Comparison of ENCODE assay signal across 10 mouse cellular contexts in the genomic region with DNA sequence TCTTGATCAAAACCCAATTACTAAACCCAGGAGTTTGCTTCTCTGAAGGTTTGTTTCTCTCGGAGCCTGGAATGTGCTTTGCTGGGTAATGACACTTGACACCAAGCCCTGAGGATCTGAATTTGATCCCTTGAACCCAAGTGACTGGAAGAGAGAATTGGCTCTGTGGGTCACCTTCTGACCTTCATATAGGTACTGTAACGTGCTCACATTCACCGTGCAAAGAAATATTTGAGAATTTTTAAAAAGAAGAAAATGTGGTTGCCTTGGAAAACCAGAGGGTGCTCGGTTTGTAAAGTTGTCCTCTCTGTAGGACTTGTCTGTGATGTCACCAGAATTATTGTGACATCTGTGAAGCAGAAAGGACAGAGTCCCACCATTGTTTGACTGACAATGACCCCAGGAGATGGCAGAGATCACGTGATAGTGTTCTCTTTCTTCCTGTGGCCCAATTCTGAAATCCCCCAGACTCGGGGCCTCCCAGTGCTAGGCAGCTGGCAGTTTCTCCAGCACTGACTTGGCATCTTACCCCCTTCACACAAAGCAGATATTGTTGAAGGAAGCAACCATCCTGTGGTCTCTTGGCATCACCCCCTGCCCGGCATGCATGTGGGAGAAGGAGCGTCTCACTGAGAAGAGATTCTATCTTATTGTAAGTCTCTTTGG. TPM values are rescaled to one million over a fixed set of nuclear protein-coding genes. Genes with fewer than 3 reads are reported as not detected.
A peak's percentile ranks its signal among the peaks of the same experiment; 100 is the strongest.
DNase-seq lines count a peak whose midpoint lies in the region; ATAC-seq and TF ChIP-seq lines count a peak whose summit lies in the region.
"Had no signal": no experiment of that assay in that cellular context is flagged by ENCODE, and none has a peak within 500 bp of the region (broad histone marks: within the 10 kb centered on the region; RNA-seq: fewer than 3 reads in every experiment).

No protein-coding gene starts in this region.

- peak; percentile 81 for ATAC-seq in hindbrain, embryonic 15.5 days (ENCODE audit: low FRiP score, low read depth)
- ATAC-seq in kidney, embryonic 16.5 days (ENCODE audit: low FRiP score, low TSS enrichment): no peak

- WGBS in hindbrain, embryonic 15.5 days: 41% methylated on average over 8 of the region's 8 CpGs
- 43% methylated on average over 8 of the region's 8 CpGs for WGBS in kidney, embryonic 16.5 days

- peak in 1 of 2 experiments; percentile 23 for DNase-seq in left cerebral cortex, adult 2 months (ENCODE audit: extremely low spot score in 1 of 2, low spot score in 2 of 2)
- no peak for DNase-seq in left cerebral cortex, postnatal 36 days (ENCODE audit: low spot score in 2 of 2)
- peak; percentile 11 to 20 for DNase-seq in cerebellum, postnatal 14 days
- DNase-seq in retina, embryonic 14.5 days (ENCODE audit: low spot score): peak; percentile 67
- no peak for DNase-seq in adrenal gland, adult 8-10 months
- DNase-seq: kidney, postnatal 10 days; liver, embryonic 13.5 days had no signal

- H3K36me3 ChIP-seq in hindbrain, embryonic 15.5 days: no peaks in the 10 kb centered on the region
- H3K36me3 ChIP-seq in kidney, embryonic 16.5 days (ENCODE audit: insufficient read depth, low read length): no peaks in the 10 kb centered on the region
- H3K36me3 ChIP-seq: liver, embryonic 13.5 days; stomach, embryonic 15.5 days had no signal

- no peak overlapping the region for H3K4me3 ChIP-seq in left cerebral cortex, adult 2 months
- H3K4me3 ChIP-seq in hindbrain, embryonic 15.5 days: no peak overlapping the region
- H3K4me3 ChIP-seq in kidney, embryonic 16.5 days (ENCODE audit: low read length): no peak overlapping the region
- H3K4me3 ChIP-seq: liver, embryonic 13.5 days; stomach, embryonic 15.5 days had no signal

- peak overlapping the region; percentile 17; the same call in 1 of the 2 replicates for H3K4me2 ChIP-seq in hindbrain, embryonic 15.5 days
- H3K4me2 ChIP-seq in kidney, embryonic 16.5 days (replicated peaks; ENCODE audit: low read depth, low read length): no peak overlapping the region
- H3K4me2 ChIP-seq: liver, embryonic 13.5 days; stomach, embryonic 15.5 days had no signal

- H3K27ac ChIP-seq in left cerebral cortex, adult 2 months: peak overlapping the region; percentile 26; the same call in 1 of the 2 replicates
- H3K27ac ChIP-seq in hindbrain, embryonic 15.5 days (replicated peaks): peak overlapping the region; percentile 61; the same call in 1 of the 2 replicates
- no peak overlapping the region for H3K27ac ChIP-seq in kidney, embryonic 16.5 days (ENCODE audit: low read length)
- H3K27ac ChIP-seq: liver, embryonic 13.5 days; stomach, embryonic 15.5 days had no signal

- TF ChIP-seq CTCF in left cerebral cortex, adult 2 months (IDR thresholded peaks at IDR 0.05): no peak

- no peak overlapping the region for H3K9ac ChIP-seq in hindbrain, embryonic 15.5 days
- no peak overlapping the region for H3K9ac ChIP-seq in kidney, embryonic 16.5 days (replicated peaks; ENCODE audit: low read length)
- H3K9ac ChIP-seq: liver, embryonic 13.5 days; stomach, embryonic 15.5 days had no signal

- H3K4me1 ChIP-seq in hindbrain, embryonic 15.5 days (replicated peaks): peaks cover 21% of the 10 kb centered on the region
- H3K4me1 ChIP-seq in kidney, embryonic 16.5 days (ENCODE audit: insufficient read depth, low read length): peaks cover 20% of the 10 kb centered on the region
- H3K4me1 ChIP-seq: stomach, embryonic 15.5 days had no signal

- no peaks in the 10 kb centered on the region for H3K27me3 ChIP-seq in hindbrain, embryonic 15.5 days
- no peaks in the 10 kb centered on the region for H3K27me3 ChIP-seq in kidney, embryonic 16.5 days (ENCODE audit: insufficient read depth, low read length)
- H3K27me3 ChIP-seq: liver, embryonic 13.5 days; stomach, embryonic 15.5 days had no signal

- no peaks in the 10 kb centered on the region for H3K9me3 ChIP-seq in hindbrain, embryonic 15.5 days
- H3K9me3 ChIP-seq in kidney, embryonic 16.5 days (ENCODE audit: low read length): no peaks in the 10 kb centered on the region
- H3K9me3 ChIP-seq: liver, embryonic 13.5 days; stomach, embryonic 15.5 days had no signal

- intact Hi-C loops in left cerebral cortex, adult 2 months (cut with DNase I): no loop called here
- intact Hi-C loops in left cerebral cortex, postnatal 36 days (cut with DNase I): no loop called here

RNA-seq across cellular contexts. Expression of gene Fos, which starts 50.6 kb away (rescaled TPM):
- 10 to 100 TPM; 56.9 to 88.9 TPM for total RNA-seq in left cerebral cortex, adult 2 months (2021)
- 10 to 100 TPM; 21.9 to 74.3 TPM for total RNA-seq in left cerebral cortex, postnatal 36 days (2021)
- 2.6 and 4.0 TPM in 2 replicates for polyA plus RNA-seq in hindbrain, embryonic 15.5 days (2015; fragmentation: Nextera tagmentation; extraction: Ambion mirVana)
- 10 to 100 TPM; 13.3 to 32.9 (median 13.7) TPM for total RNA-seq in adrenal gland, adult 8-10 months (2022)
- 2.7 and 3.5 TPM in 2 replicates for polyA plus RNA-seq in kidney, embryonic 16.5 days (2015; fragmentation: Nextera tagmentation; extraction: Ambion mirVana)

Comparison
In these comparisons a context has a peak if more than half of its experiments do, and no peak if none do; other contexts are left out.
1. DNase-seq: peak in cerebellum, postnatal 14 days (2 of 2) and retina, embryonic 14.5 days (single experiment); none in left cerebral cortex, postnatal 36 days (0 of 2) and adrenal gland, adult 8-10 months (single experiment).